Mouse (Mus musculus) ES-E14 (cell line): ENCODE measurements at regions not wholly inside any gene's neighbourhood (a gene's known extent, or its start where the extent isn't known, plus 50 kb on each side); places are given as distances from the start of the nearest gene placed in this dataset.

Source experiments
- DNase-seq: peaks from one replicate; pipeline ENCODE4 v3.0.0-alpha.2; 2013; ENCODE audit warnings: low read depth, low spot score
- H3K27ac ChIP-seq: 2 replicates; pipeline ENCODE4 v1.5.1; 2012; ENCODE audit warnings: low read depth, mild to moderate bottlenecking, low read length, moderate library complexity, mixed read lengths; ENCODE audit not compliant: poor library complexity, insufficient read depth, severe bottlenecking
- H3K36me3 ChIP-seq: 2 replicates; pipeline ENCODE4 v1.6.1; 2012; ENCODE audit warnings: mild to moderate bottlenecking, low read length, moderate library complexity, mixed read lengths; ENCODE audit not compliant: control insufficient read depth, poor library complexity, insufficient read depth, severe bottlenecking
- H3K4me1 ChIP-seq, 2 experiments: fragments of 150-350 bp in 1 of 2; sonication (generic) in 1 of 2; 2 replicates each; pipeline ENCODE4 v1.6.1; 2012; ENCODE audit warnings: low read length in 2 of 2, mild to moderate bottlenecking in 1 of 2, mixed read lengths in 1 of 2; ENCODE audit not compliant: control insufficient read depth in 2 of 2, insufficient read depth in 2 of 2, poor library complexity in 1 of 2
- H3K4me3 ChIP-seq, 2 experiments: fragments of 150-350 bp in 1 of 2; sonication (generic) in 1 of 2; 2 replicates each; pipeline ENCODE4 v1.5.1; 2012; ENCODE audit warnings: low read length in 2 of 2, low read depth in 1 of 2, mild to moderate bottlenecking in 1 of 2, mixed read lengths in 1 of 2; ENCODE audit not compliant: insufficient read depth in 1 of 2, poor library complexity in 1 of 2, severe bottlenecking in 1 of 2
- H3K9ac ChIP-seq: 2 replicates; pipeline ENCODE4 v1.6.1; 2012; ENCODE audit warnings: low read depth, mild to moderate bottlenecking, low read length, mixed read lengths; ENCODE audit not compliant: poor library complexity, insufficient read depth, severe bottlenecking
- H3K9me3 ChIP-seq: fragments of 150-350 bp; sonication (generic); 2 replicates; pipeline ENCODE4 v1.6.1; 2012; ENCODE audit warnings: low read depth, mild to moderate bottlenecking, low read length; ENCODE audit not compliant: control insufficient read depth, insufficient read depth
- CHD2 ChIP-seq: IDR thresholded peaks from 2 replicates; pipeline ENCODE4 v1.6.1; 2014; ENCODE audit warnings: mild to moderate bottlenecking, low read depth, low read length, inconsistent platforms
- HCFC1 ChIP-seq: IDR thresholded peaks from 2 replicates; pipeline ENCODE4 v1.6.1; 2012; ENCODE audit warnings: low read length, inconsistent platforms, borderline replicate concordance; ENCODE audit not compliant: insufficient read depth
- MAFK ChIP-seq: IDR thresholded peaks from 2 replicates; pipeline ENCODE4 v1.6.1; 2014; ENCODE audit warnings: mild to moderate bottlenecking, low read depth, low read length, inconsistent platforms; ENCODE audit not compliant: insufficient read depth
- ZC3H11A ChIP-seq: IDR thresholded peaks from 2 replicates; pipeline ENCODE4 v1.6.1; 2012; ENCODE audit warnings: low read depth, mild to moderate bottlenecking, inconsistent platforms, low read length, borderline replicate concordance
- ZNF384 ChIP-seq: IDR thresholded peaks from 2 replicates; pipeline ENCODE4 v1.6.1; 2012; ENCODE audit warnings: low read depth, low read length, inconsistent platforms
- in situ Hi-C, 2 experiments: fragments of 600-800 bp; cut with MboI; formaldehyde crosslinking; loops; one replicate each; pipeline ENCODE4 v1.15.1; 2025; ENCODE audit warnings: low sequenced_read_pairs in 2 of 2, inconsistent platforms in 1 of 2; ENCODE audit not compliant: unreplicated experiment in 2 of 2

- Histone ChIP-seq H3K9me3 (no peaks in the 10 kb centered on the region), H3K36me3 (no peaks in the 10 kb centered on the region), H3K4me3 (no peak overlapping the region), H3K27ac (no peak overlapping the region), H3K9ac (no peak overlapping the region), H3K4me1 (peaks cover 0 to 1% of the 10 kb centered on the region in 2 experiments; a peak in 1 of 4 replicates)
- DNase-seq: no peak
- in situ Hi-C loops: loop anchor here in 1 of 2 experiments (25.0 kb wide), 1 partner anchor 427 kb away; no protein-coding TSS in a partner anchor
- TF ChIP-seq ZC3H11A (no peak), CHD2 (no peak), MAFK (no peak), ZNF384 (no peak), HCFC1 (no peak)
Observed at GRCm38 (mm10) chr15:43984991-43985390, 3850.8 kb downstream of the 9330182O14Rik start.

GRCm38 (mm10) chr15:43991229-43991628 lies 3857.1 kb downstream of the 9330182O14Rik start:
- Histone ChIP-seq H3K9ac (no peak overlapping the region), H3K4me3 (no peak overlapping the region), H3K9me3 (no peaks in the 10 kb centered on the region), H3K4me1 (no peaks in the 10 kb centered on the region), H3K27ac (no peak overlapping the region), H3K36me3 (no peaks in the 10 kb centered on the region)
- DNase-seq: no peak
- peak; percentile 47; the same call in 1 of the 2 replicates for TF ChIP-seq ZC3H11A
- no peak for TF ChIP-seq CHD2
- in situ Hi-C loops: loop anchor here in 1 of 2 experiments (25.0 kb wide), 1 partner anchor 421 kb away; no protein-coding TSS in a partner anchor

- no peak for DNase-seq
- Histone ChIP-seq H3K9ac (no peak overlapping the region), H3K27ac (no peak overlapping the region), H3K4me3 (no peak overlapping the region), H3K9me3 (no peaks in the 10 kb centered on the region), H3K4me1 (peaks cover 0 to 2% of the 10 kb centered on the region in 2 experiments; a peak in 2 of 4 replicates), H3K36me3 (no peaks in the 10 kb centered on the region)
- in situ Hi-C loops: loop anchor here in 1 of 2 experiments (25.0 kb wide), 1 partner anchor 419 kb away; no protein-coding TSS in a partner anchor
- TF ChIP-seq CHD2 (no peak), ZC3H11A (no peak), ZNF384 (no peak), HCFC1 (no peak), MAFK (no peak)
Observed at GRCm38 (mm10) chr15:43992936-43993335, 3858.8 kb downstream of the 9330182O14Rik start.

- Histone ChIP-seq H3K9ac (no peak overlapping the region), H3K4me3 (no peak overlapping the region), H3K27ac (no peak overlapping the region), H3K9me3 (no peaks in the 10 kb centered on the region), H3K4me1 (no peaks in the 10 kb centered on the region), H3K36me3 (no peaks in the 10 kb centered on the region)
- DNase-seq: no peak
- no peak for TF ChIP-seq ZC3H11A
- TF ChIP-seq CHD2: no peak
- TF ChIP-seq ZNF384: no peak
- no peak for TF ChIP-seq HCFC1
- TF ChIP-seq MAFK: no peak
- in situ Hi-C loops: no loop called here
Observed at GRCm38 (mm10) chr15:44026468-44027028, 3892.4 kb downstream of the 9330182O14Rik start.

- no peak for DNase-seq
- H3K4me3 ChIP-seq: no peak overlapping the region
- in situ Hi-C loops: no loop called here
- H3K4me1 ChIP-seq: no peaks in the 10 kb centered on the region
- H3K27ac ChIP-seq: no peak overlapping the region
- no peaks in the 10 kb centered on the region for H3K9me3 ChIP-seq
- TF ChIP-seq CHD2 (no peak), ZC3H11A (no peak), ZNF384 (no peak), MAFK (no peak), HCFC1 (no peak)
- H3K9ac ChIP-seq: no peak overlapping the region
- H3K36me3 ChIP-seq: no peaks in the 10 kb centered on the region
Observed at GRCm38 (mm10) chr15:44035900-44036299, 3901.7 kb downstream of the 9330182O14Rik start.
